Mouse (Mus musculus): ENCODE data around the gene Rsrc1. TPM values are rescaled to one million over a fixed set of nuclear protein-coding genes. Genes with fewer than 3 reads are reported as not detected.

Rsrc1 gene
- 34.3 TPM for polyA plus RNA-seq (2017; shearing (Covaris generic))

GRCm38 (mm10) chr3:66981101-66981661, at the start of gene Rsrc1:
Gene Rsrc1 (plus strand): TSS chr3:66981390.

DNA sequence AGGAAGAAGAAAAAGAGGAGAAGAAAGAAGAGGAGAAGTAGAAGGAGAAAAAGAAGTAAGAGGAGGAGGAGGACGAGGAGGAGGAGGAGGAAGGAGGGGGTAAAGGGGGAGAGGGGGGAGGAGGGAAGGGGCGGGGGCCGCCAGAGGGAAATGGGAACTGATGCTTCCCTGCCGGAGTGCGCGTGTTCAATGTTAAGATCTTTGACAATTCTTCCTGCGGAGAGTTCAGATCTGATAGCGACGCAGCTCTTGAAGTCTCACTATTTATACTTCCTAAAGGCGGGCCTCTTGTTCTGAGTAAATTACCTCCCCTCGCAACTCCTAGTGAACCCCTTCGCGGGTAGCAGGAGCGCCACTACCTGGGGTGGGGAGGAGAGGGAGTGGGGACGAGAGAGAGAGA, 516 bp downstream of the Rsrc1 start, which contains the start of gene Shox2:
TSS of gene Shox2 (minus strand) at position 66 of the 400 bp plus-strand sequence.

GRCm38 (mm10) chr3:67373872-67374271, 392.7 kb downstream of the Rsrc1 start, which contains the start of gene Mlf1:
Gene Mlf1 (plus strand): TSS chr3:67374097.

GRCm38 (mm10) chr3:67375063-67375462, 393.9 kb downstream of the Rsrc1 start, which contains the start of gene Gm17402:
Gene Gm17402 (minus strand): TSS chr3:67375163.

Other genes starting within 250 kb of the Rsrc1 start
- not detected for gene Shox2, start 381 bp downstream of the Rsrc1 start, polyA plus RNA-seq (2017; shearing (Covaris generic))